Mouse (Mus musculus): ENCODE results near the gene Cpm. TPM values are rescaled to one million over a fixed set of nuclear protein-coding genes. Genes with fewer than 3 reads are reported as not detected.
"Not testable (repeated sequence)": the region's sequence is repeated elsewhere in the genome, so short reads cannot be mapped to it uniquely, and the experiment has no call there.

The Cpm gene
- polyA plus RNA-seq, 1 experiment from 2014 or later, result 47.7 TPM

DNA sequence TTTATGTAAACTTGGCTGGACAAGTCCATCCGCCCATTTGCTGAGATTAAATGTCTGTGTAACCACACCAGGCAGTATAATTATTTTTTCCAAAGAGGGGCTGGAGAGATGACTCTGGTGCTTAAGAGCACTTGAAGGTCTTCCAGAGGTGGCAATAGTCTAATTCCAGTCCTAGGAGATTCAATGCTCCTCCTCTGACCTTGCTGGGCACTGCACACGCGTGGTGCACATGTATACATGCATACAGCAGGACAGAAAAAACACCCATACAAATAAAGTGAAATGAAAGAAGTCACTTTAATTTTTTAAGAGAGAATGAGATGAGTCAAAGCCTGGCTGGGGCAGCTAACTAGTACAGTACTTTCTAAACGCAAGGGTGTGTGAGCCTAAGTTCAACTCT is 70.6 kb downstream of the Cpm start:
- Histone ChIP-seq H3K27me3 (replicated peaks; ENCODE audit: control insufficient read depth, insufficient read depth, low read length) (no peaks in the 10 kb centered on the region), H3K4me3 (ENCODE audit: low read length) (no peak overlapping the region), H3K27ac (ENCODE audit: low read length) (no peak overlapping the region), H3K36me3 (ENCODE audit: control insufficient read depth, insufficient read depth, low read length) (peaks cover 43% of the 10 kb centered on the region), H3K4me2 (ENCODE audit: low read depth, low read length) (no peak overlapping the region), H3K9me3 (ENCODE audit: control insufficient read depth, low read length) (no peaks in the 10 kb centered on the region), H3K9ac (ENCODE audit: low read depth, low read length) (no peak overlapping the region), H3K4me1 (ENCODE audit: control insufficient read depth, insufficient read depth, low read length) (no peaks in the 10 kb centered on the region)
- 96% methylated on average over 4 of the region's 4 CpGs for WGBS
- no peak for ATAC-seq

DNA sequence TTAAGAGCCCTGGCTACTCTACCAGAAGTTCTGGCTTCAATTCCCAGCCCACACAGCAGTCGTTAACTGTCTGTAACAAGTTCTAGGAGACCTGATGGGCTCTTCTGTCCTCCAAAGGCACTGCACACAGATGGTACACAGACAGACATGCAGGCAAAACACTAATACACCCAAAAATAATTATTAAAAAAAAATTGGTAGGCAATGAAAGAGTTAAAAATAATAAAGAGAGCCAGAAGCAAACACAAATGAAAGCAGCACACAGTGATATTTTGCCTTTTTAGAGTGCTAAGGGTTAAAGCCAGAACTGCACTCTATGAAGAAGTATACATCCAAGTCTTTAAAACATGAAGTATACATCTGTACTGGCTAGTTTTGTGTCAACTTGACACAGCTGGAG is 71.2 kb downstream of the Cpm start:
- Histone ChIP-seq H3K4me3 (ENCODE audit: low read length) (no peak overlapping the region), H3K27me3 (replicated peaks; ENCODE audit: control insufficient read depth, insufficient read depth, low read length) (no peaks in the 10 kb centered on the region), H3K4me2 (ENCODE audit: low read depth, low read length) (no peak overlapping the region), H3K4me1 (ENCODE audit: control insufficient read depth, insufficient read depth, low read length) (no peaks in the 10 kb centered on the region), H3K36me3 (ENCODE audit: control insufficient read depth, insufficient read depth, low read length) (peaks cover 47% of the 10 kb centered on the region), H3K9me3 (ENCODE audit: control insufficient read depth, low read length) (no peaks in the 10 kb centered on the region), H3K9ac (ENCODE audit: low read depth, low read length) (no peak overlapping the region), H3K27ac (ENCODE audit: low read length) (no peak overlapping the region)
- ATAC-seq, result no peak
- WGBS, result 96% methylated on average over 1 of the region's 1 CpGs

- 91% methylated on average over 6 of the region's 6 CpGs for WGBS
- H3K4me1 ChIP-seq (ENCODE audit: control insufficient read depth, insufficient read depth, low read length), result no peaks in the 10 kb centered on the region
- ATAC-seq, result no peak
- H3K4me2 ChIP-seq (ENCODE audit: low read depth, low read length), result no peak overlapping the region
- no peak overlapping the region for H3K4me3 ChIP-seq (ENCODE audit: low read length)
- H3K27me3 ChIP-seq (replicated peaks; ENCODE audit: control insufficient read depth, insufficient read depth, low read length), result no peaks in the 10 kb centered on the region
- no peaks in the 10 kb centered on the region for H3K9me3 ChIP-seq (ENCODE audit: control insufficient read depth, low read length)
- no peak overlapping the region for H3K9ac ChIP-seq (ENCODE audit: low read depth, low read length)
- peaks cover 47% of the 10 kb centered on the region for H3K36me3 ChIP-seq (ENCODE audit: control insufficient read depth, insufficient read depth, low read length)
- H3K27ac ChIP-seq (ENCODE audit: low read length), result no peak overlapping the region
These were observed 71.9 kb downstream of the Cpm start for GRCm38 (mm10) chr10:117701034-117701829.

DNA sequence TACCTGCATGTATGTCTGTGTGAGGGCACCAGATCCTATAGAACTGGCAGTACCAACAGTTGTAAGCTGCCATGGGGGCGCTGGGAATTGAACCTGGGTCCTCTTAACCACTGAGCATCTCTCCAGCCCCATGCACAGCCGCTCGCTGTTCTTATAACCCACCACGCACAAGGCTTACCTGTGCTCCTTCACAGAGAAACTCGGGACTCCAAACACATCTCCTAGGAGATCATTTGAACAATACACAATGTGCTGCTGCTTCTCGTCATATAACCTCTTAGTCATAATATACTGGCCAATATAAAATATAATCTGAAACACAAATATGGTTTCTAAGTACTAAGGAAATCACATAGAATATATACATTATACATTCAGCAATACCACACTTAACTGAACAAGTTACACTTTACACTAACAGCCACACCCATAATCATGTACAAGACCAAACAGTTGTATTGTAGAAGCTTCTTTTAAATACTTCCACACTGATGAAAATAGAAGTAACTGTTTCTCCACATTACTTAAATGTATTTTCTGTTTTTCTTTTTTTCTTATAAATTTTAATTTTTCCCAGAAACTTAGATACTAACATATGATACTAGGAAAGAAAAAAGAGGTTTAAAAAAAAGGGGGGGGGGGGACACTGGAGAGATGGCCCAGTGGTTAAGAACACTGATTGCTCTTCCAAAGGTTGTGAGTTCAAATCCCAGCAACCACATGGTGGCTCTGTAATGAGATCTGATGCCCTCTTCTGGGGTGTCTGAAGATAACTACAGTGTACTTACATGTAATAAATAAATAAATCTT is 72.9 kb downstream of the Cpm start:
- WGBS, result 94% methylated on average over 6 of the region's 6 CpGs
- Histone ChIP-seq H3K4me1 (ENCODE audit: control insufficient read depth, insufficient read depth, low read length) (no peaks in the 10 kb centered on the region), H3K36me3 (ENCODE audit: control insufficient read depth, insufficient read depth, low read length) (peaks cover 48% of the 10 kb centered on the region), H3K4me2 (ENCODE audit: low read depth, low read length) (no peak overlapping the region), H3K4me3 (ENCODE audit: low read length) (no peak overlapping the region), H3K9ac (ENCODE audit: low read depth, low read length) (no peak overlapping the region), H3K9me3 (ENCODE audit: control insufficient read depth, low read length) (no peaks in the 10 kb centered on the region), H3K27ac (ENCODE audit: low read length) (no peak overlapping the region), H3K27me3 (replicated peaks; ENCODE audit: control insufficient read depth, insufficient read depth, low read length) (no peaks in the 10 kb centered on the region)
- no peak for ATAC-seq

GRCm38 (mm10) chr10:117703506-117703905 is 74.2 kb downstream of the Cpm start:
- Histone ChIP-seq H3K9me3 (ENCODE audit: control insufficient read depth, low read length) (no peaks in the 10 kb centered on the region), H3K36me3 (ENCODE audit: control insufficient read depth, insufficient read depth, low read length) (peaks cover 37% of the 10 kb centered on the region), H3K4me3 (ENCODE audit: low read length) (no peak overlapping the region), H3K27ac (ENCODE audit: low read length) (no peak overlapping the region), H3K9ac (ENCODE audit: low read depth, low read length) (no peak overlapping the region), H3K4me2 (ENCODE audit: low read depth, low read length) (no peak overlapping the region), H3K4me1 (ENCODE audit: control insufficient read depth, insufficient read depth, low read length) (no peaks in the 10 kb centered on the region), H3K27me3 (replicated peaks; ENCODE audit: control insufficient read depth, insufficient read depth, low read length) (no peaks in the 10 kb centered on the region)
- no peak for ATAC-seq
- 80% methylated on average over 3 of the region's 3 CpGs for WGBS

- not testable (repeated sequence) for H3K4me3 ChIP-seq (ENCODE audit: low read length); ATAC-seq; H3K27ac ChIP-seq (ENCODE audit: low read length); H3K9me3 ChIP-seq (ENCODE audit: control insufficient read depth, low read length); H3K4me2 ChIP-seq (ENCODE audit: low read depth, low read length); H3K4me1 ChIP-seq (ENCODE audit: control insufficient read depth, insufficient read depth, low read length); H3K9ac ChIP-seq (ENCODE audit: low read depth, low read length); H3K27me3 ChIP-seq (replicated peaks; ENCODE audit: control insufficient read depth, insufficient read depth, low read length)
- H3K36me3 ChIP-seq (ENCODE audit: control insufficient read depth, insufficient read depth, low read length), result peaks cover 31% of the 10 kb centered on the region
- whole genome bisulfite sequencing, result 97% methylated on average over 6 of the region's 6 CpGs
These were observed 75.1 kb downstream of the Cpm start for GRCm38 (mm10) chr10:117704314-117704963.

DNA sequence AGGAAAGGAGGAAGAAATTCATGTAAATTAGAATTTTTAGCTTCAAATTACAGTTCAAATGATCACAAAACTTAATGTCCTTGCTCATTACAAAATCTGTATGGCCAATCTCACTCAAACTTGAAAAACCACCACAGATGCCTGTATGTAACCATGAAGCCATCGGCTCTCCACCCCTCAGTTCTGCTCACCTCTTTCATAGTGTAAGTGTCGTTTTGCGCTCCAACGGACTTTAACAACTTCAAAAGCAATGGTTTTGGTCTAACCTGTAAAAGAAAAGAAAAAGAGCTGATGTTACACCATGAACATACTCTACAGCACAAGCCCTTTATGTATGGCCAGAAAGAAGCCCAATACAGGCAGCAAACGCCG is 75.7 kb downstream of the Cpm start:
- Histone ChIP-seq H3K4me3 (ENCODE audit: low read length) (no peak overlapping the region), H3K27me3 (replicated peaks; ENCODE audit: control insufficient read depth, insufficient read depth, low read length) (no peaks in the 10 kb centered on the region), H3K27ac (ENCODE audit: low read length) (no peak overlapping the region), H3K4me2 (ENCODE audit: low read depth, low read length) (no peak overlapping the region), H3K36me3 (ENCODE audit: control insufficient read depth, insufficient read depth, low read length) (peaks cover 26% of the 10 kb centered on the region), H3K9me3 (ENCODE audit: control insufficient read depth, low read length) (no peaks in the 10 kb centered on the region), H3K4me1 (ENCODE audit: control insufficient read depth, insufficient read depth, low read length) (peaks cover 7% of the 10 kb centered on the region), H3K9ac (ENCODE audit: low read depth, low read length) (no peak overlapping the region)
- WGBS, result 97% methylated on average over 6 of the region's 6 CpGs
- ATAC-seq, result no peak

DNA sequence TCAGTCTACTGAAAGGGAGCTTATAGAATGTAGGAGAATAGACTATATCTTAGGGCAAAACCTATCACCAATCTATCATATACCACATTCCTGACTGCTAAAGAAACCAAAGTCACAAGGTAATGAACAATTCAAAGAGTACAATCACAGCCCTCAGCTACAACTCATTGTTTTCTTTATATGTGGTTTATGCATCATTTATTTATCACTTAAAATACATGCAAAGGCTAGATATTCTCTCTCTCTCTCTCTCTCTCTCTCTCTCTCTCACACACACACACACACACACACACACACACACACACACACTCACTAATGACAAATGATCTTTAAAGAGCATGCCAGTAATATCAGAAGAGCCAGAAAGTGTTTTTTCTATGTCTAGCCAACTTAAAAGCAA is 76.5 kb downstream of the Cpm start:
- Histone ChIP-seq H3K9ac (ENCODE audit: low read depth, low read length) (no peak overlapping the region), H3K36me3 (ENCODE audit: control insufficient read depth, insufficient read depth, low read length) (peaks cover 19% of the 10 kb centered on the region), H3K4me1 (ENCODE audit: control insufficient read depth, insufficient read depth, low read length) (peaks cover 7% of the 10 kb centered on the region), H3K27ac (ENCODE audit: low read length) (no peak overlapping the region), H3K27me3 (replicated peaks; ENCODE audit: control insufficient read depth, insufficient read depth, low read length) (no peaks in the 10 kb centered on the region), H3K4me3 (ENCODE audit: low read length) (no peak overlapping the region), H3K4me2 (ENCODE audit: low read depth, low read length) (no peak overlapping the region), H3K9me3 (ENCODE audit: control insufficient read depth, low read length) (no peaks in the 10 kb centered on the region)
- no peak for ATAC-seq

GRCm38 (mm10) chr10:117706440-117706839 is 77.1 kb downstream of the Cpm start:
- Histone ChIP-seq H3K4me1 (ENCODE audit: control insufficient read depth, insufficient read depth, low read length) (peaks cover 7% of the 10 kb centered on the region), H3K27ac (ENCODE audit: low read length) (no peak overlapping the region), H3K4me2 (ENCODE audit: low read depth, low read length) (no peak overlapping the region), H3K36me3 (ENCODE audit: control insufficient read depth, insufficient read depth, low read length) (peaks cover 17% of the 10 kb centered on the region), H3K4me3 (ENCODE audit: low read length) (no peak overlapping the region), H3K9me3 (ENCODE audit: control insufficient read depth, low read length) (no peaks in the 10 kb centered on the region), H3K27me3 (replicated peaks; ENCODE audit: control insufficient read depth, insufficient read depth, low read length) (no peaks in the 10 kb centered on the region), H3K9ac (ENCODE audit: low read depth, low read length) (no peak overlapping the region)
- 86% methylated on average over 6 of the region's 6 CpGs for WGBS
- no peak for ATAC-seq
